Mouse (Mus musculus) ovary, adult 2 months (tissue): Measurements from ENCODE around the gene Tmem45b. TPM values are rescaled to one million over a fixed set of nuclear protein-coding genes. Genes with fewer than 3 reads are reported as not detected.

ENCODE experiments used
- polyA plus RNA-seq: library from polyadenylated mRNA; depleted of rRNA; stranded (reverse); fragments of >200 nt; gene quantifications from 2 replicates; pipeline ENCODE4 v1.2.3, GENCODE M21; 2012; rRNA removed

Gene Tmem45b
- 17.9 and 20.0 TPM in 2 replicates for polyA plus RNA-seq

GRCm38 (mm10) chr9:31463692-31464474 lies at the start of gene Tmem45b:
TSS of gene Tmem45b (minus strand) at chr9:31464462.

GRCm38 (mm10) chr9:31385947-31386354 lies 78.3 kb downstream of the Tmem45b start, which contains the start of gene Nfrkb:
TSS of gene Nfrkb (plus strand) at chr9:31386192.

Other genes with a start within 250 kb of the Tmem45b start
- gene Prdm10, start 183.9 kb downstream of the Tmem45b start, polyA plus RNA-seq: 11.9 and 15.1 TPM in 2 replicates
- 23.5 and 32.3 TPM in 2 replicates for gene Nfrkb, start 78.3 kb downstream of the Tmem45b start, polyA plus RNA-seq